Mouse (Mus musculus): ENCODE measurements at regions not wholly inside any gene's neighbourhood (a gene's known extent, or its start where the extent isn't known, plus 50 kb on each side); places are given as distances from the start of the nearest gene placed in this dataset.
A peak's percentile ranks its signal among the peaks of the same experiment; 100 is the strongest.

DNA sequence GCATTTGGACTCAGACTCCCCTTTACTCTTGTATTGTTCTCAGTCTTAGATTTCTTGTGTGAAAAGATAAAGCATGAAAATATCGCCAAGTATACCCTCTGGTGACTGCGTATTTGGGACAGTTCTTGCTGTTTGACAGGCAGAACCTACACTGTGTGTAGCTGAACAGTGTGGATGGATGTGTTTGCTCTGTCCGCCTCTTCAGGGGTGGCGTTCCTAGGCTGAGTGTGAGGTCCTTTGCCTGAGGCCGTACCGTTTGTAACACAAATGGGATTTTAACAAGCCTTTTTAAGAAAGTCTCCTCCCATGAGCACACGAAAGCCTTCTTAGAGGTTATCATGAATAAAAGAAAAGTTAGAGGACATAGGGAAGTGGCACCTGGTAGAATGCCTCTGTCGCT, 153.3 kb upstream of the Dnajc19 start:
- DNase-seq (ENCODE audit: low read depth, low spot score), result no peak

DNA sequence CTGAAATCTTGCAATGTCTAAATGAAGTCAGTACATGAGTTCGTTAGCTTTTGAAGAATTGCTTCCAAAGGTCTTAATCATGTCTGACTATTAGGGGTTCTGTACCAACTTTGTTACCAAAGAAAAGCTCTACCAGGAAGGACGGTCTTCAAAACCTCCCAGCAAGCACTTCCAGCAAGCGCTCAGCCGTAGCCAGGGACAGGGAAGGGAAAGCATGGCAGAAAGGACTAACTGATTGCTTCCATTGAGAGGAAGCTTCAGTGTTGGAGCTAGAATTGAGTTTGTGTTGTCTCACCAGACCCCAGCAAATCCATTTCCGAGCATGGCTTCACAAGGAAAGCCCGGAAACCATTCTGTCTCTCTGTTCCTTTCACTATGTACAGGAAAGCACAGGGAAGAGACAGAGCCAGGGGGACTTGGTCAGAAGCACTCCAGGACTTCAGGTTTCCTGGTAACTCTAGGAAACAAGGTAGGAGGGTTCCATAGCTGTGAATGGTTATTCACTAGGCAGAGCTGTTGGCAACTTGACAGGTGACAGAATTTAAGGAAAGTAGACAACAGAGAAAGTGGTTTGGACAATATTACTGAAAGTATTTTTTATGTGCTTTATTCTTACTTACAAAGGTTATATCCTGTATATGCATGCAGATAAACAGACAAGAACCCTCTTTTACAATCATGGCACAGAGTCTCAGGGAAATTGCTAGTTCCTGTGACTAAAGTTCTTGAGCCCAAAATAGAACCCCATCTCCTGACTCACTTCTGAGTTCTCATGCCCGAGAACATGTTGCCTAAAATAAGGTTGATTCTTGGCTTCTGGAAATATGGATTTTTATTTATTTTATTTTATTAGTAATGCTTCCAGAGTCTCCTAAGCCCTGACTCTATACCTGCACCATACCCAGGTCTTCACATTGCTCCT, 151.5 kb upstream of the Dnajc19 start:
- DNase-seq (ENCODE audit: low read depth, low spot score), result peak; percentile 84

DNA sequence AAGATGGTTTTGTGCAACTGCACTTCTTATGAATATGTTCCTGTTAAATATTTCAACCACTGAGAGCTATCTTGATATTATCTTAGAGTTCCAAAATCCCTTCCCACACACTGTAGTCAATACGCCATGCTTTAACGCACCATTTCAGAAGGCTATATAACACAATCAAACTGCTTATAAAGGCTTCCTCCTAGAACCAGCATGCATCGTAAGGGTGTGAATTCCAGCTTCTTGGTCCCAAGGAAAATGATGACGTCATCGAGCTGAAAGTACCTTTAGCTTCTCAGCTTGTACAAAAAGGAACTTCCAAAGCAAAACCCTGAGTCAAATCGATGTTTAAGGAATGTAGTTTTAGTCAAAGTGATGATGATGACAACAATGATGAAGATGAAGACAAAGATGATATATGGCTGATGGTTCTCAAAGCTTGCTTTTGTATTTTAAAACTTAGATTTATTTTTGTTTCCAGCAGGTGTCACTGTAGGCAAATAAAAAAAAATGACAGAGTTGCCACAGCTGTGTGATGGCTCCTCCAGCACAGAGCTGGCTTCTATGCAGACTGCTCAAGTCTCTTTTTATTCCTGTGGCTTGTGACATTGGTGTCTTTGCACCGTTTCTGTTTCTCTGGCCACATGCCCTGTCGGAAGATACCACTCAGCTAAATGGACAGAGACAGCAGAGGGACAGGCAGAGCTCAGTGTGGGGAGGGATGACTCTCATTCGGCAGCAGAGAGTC, 150.6 kb upstream of the Dnajc19 start:
- DNase-seq (ENCODE audit: low read depth, low spot score), result peak; percentile 74

DNA sequence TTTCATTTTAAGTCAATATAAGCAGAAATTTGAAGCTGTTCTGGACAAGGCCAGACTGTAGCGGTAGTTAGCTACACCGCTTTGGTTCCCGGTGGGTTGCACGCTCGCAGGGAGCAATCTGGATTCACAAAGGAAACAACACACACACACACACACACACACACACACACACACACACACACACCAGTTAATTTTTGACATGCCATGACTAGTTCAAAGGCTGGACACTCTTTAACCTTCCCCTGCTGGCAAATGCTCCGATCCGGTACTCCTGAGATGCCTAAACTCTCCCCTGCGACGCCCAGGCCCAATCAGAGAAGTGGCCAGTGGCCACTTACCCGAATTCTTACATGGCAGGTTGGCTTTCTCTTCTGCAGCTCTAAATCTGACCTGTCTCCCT, 141.2 kb upstream of the Dnajc19 start:
- no peak for DNase-seq (ENCODE audit: low read depth, low spot score)

DNA sequence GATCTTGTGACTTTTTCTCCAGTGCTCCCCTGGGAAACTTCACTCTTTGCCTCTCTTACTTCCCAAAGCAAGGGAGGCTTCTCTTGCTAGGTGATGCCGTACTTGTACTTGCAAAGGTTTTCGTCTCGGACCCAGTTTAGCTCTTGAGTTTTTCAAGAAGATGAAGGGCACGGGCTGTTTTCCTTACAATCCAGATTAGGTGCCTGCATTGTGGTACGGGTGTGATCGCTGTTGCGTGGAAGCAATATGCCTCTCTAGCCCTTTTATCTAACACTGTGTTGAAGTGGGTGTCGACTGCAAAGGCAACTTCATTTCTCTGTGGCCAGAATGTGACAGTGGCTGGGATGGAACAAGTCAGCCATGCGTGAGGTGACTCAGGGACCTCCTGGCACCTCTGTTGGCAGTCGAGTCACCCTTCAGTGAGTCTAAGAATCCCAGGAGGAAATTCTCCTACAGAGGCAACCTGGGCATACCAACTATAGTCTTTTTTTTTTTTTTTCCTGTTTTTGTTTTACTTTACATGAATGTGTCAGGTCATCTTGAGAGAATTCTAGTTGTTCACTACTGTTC, 138.7 kb upstream of the Dnajc19 start:
- DNase-seq (ENCODE audit: low read depth, low spot score), result no peak

DNA sequence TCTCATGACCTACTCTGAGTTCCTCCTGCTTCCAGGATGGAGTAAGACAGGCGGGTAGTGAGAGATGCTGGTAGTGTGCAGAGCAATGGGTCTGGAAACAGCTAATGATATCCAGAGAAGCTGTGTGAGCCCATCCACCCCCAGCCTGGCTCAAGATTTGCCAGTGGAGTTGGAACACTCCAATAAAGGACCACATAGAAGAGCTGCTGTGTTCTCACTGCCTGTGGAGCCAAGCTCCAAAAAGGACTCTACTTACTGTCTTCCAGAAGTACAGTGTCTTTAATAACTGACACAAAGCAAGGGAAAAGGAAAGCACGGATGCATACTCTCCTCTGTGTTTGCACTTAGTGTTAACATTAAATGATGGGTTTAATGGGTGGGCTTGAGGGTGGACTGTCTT, 138.0 kb upstream of the Dnajc19 start:
- no peak for DNase-seq (ENCODE audit: low read depth, low spot score)

DNA sequence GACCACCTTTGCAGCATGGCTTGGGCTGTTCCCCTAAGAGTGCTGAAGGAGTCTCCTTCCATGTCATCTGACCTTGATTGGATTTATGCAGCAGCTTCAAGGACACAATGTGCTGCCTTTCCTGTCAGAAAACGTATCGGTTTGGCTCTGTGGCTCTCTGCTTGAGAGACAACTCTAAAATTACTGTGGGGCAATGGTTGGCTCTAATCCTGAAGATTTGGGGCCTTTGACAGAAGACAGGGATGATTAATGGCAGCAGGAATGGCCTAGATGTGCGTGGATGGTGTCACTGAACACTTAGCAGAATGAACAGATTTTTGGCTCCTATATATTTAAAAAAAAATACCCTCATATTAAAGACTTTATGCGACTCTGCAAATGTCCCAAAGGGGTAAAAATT, 136.8 kb upstream of the Dnajc19 start:
- no peak for DNase-seq (ENCODE audit: low read depth, low spot score)

DNA sequence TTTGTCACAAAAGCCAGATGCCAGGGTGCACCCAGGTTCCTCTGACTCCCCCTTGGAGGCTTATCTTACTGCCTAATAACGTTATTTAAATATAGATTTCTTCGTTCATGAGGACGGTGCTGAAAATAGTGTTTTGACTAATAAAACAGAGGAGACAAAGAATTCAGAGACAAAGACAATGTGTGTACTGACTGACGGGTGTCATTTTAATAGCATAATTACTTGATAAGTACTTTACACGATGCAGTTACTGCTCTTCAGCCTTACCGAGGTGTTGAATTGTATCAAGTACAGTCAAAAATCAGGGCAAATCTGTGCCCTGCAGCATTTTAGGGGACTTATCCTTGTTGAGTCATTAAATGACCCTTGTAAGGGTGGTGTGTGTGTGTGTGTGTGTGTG, 133.1 kb upstream of the Dnajc19 start:
- DNase-seq (ENCODE audit: low read depth, low spot score), result no peak

DNA sequence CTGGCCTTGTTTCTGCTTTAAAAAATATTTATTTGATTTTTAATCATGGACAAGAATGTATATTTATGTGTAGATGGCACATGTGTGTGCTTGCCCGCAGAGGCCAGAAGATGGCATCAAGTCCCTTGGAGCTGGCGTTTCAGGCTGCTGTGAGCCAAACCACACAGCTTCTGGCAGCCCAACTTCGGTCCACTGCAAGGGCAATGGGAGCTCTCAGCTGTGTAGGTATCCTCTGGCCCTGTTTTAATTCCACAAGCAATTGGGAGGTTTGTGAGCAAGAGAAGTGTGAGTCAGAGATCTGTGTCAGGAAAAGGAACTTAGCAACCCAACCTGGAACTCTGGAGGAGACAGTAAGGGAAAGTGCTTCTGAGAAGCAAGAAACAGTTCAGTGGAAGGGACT, 125.3 kb upstream of the Dnajc19 start:
- DNase-seq (ENCODE audit: low read depth, low spot score), result no peak

DNA sequence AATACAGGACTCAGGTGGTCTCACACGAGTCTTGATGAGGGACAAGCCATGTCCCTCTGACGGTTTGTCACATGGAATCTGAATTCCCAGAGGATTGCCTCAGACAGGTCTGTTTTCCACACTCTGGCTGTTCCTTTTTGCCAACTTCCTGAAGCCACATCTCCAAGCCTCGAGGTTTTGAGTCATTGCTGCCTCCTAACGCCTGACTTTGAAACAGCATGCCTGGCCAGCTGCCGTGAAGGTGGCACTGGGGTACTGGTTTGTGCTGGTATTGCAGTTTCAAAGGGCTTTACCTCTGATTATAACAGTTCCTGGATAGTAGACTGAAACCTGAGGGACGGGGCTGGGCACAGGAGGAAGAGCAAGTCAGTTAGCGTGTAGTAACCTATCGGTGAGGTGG, 117.1 kb upstream of the Dnajc19 start:
- DNase-seq (ENCODE audit: low read depth, low spot score), result peak; percentile 77

DNA sequence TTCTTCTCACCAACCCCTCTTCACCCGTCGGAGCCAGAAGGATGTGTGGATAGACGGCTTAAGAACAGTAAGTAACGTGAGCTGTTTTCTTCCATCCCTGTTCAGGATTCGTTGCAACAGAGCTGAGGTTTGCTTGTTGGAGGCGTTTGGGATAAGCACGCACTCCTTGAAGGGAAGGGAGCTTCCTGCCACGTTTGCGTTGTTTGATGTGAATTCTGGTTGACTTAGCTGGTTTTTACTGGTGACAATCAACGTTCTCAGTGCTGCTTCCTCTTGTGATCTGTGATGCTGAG, 116.0 kb upstream of the Dnajc19 start:
- no peak for DNase-seq (ENCODE audit: low read depth, low spot score)

DNA sequence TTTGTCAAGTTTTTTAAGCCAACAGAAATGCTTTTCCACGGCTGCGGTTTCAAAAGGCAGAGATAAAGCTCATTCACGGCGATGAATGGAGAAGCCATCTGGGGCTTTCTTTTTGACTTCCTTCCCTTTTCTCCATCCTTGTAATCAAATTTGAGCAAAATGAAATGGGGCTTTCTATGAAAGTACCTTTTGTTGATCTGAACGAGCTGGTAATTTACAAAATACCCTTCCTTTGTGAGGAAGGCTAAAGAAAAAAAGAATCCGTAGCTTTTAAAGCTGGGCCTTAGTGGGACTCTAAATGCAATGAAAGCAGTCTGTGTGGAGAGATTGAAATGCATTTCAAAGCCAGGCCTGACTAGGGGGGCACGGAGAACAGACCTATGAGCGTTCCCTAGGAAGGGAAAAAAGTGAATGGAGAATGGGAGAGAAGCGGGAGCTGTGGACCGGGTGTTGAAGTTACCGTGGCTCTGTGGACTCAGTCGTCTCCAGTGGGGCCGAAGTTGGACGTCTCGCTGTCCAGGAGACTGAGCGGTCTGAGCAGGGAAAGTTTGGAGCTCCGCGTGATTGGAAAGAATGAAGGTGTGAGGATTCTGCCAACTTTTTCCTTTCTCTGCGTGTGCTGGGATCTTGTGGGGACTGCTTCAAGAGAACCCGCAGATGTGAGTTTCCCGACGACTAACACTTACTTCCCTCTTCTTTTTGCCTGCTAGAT, 115.5 kb upstream of the Dnajc19 start:
- peak; percentile 15 for DNase-seq (ENCODE audit: low read depth, low spot score)

DNA sequence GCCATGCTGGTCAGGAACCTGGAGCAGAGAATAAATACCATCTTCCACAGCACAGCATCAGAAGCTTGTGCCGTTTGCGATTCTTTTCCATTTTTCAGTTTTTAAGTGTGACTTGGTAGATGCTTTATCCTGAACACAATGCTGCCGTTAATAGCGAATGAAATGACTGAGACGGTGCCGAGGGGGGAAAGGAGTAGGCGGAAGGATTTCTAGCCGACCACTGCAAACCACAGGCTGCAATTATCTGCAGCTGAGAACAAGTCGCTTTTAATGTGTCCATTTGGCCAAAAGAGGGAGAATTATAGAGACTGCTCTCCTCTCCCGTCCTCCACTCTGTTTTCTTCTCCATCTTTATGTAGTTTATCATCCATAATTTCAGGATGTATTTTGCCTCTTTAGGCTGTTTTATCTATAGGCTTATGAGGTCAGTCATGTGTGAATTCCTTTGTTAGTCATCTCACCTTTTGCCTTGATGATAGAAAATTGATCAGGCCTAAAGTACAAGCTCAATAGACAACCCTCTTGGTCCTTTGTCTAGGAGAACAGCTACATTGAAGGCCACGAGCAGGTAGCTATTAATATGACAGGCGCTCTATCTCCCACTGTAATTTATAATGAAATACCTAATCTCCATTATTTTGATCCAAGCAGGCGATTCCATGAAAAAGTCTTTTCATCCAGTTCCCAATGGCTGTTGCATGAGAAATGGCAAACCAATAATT, 114.8 kb upstream of the Dnajc19 start:
- peak; percentile 26 for DNase-seq (ENCODE audit: low read depth, low spot score)

DNA sequence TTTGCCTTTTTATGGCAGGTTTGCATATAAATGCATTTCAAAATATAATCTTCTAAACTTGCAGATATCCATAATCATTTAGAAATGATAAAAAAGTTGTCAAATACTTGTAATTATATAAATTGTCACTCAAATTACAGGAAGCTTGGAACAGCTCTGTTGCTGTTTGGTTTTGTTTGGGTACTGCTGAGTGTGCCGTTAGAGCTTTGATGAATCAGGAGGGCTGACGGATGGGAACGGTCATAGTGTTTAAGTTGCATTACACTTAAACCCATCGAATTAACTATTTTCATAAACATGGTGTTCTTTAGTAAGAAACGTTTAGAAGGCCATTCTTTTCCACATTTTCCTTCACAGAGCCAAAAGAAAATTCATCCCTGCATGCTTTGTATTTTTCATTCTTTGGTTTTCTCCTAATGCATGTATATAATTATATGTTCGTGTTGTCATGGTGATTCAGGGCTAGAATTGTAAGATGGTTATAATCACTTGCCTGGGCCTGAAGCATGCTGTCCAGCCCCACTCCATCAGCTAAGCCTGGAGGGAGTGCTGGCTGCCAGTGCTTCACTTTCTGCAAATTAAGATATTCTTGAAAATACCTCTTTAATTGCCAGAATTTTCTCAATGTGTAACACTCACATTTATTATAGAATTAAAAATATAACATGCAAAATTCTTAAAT, 92.4 kb upstream of the Dnajc19 start:
- peak; percentile 7 for DNase-seq (ENCODE audit: low read depth, low spot score)

DNA sequence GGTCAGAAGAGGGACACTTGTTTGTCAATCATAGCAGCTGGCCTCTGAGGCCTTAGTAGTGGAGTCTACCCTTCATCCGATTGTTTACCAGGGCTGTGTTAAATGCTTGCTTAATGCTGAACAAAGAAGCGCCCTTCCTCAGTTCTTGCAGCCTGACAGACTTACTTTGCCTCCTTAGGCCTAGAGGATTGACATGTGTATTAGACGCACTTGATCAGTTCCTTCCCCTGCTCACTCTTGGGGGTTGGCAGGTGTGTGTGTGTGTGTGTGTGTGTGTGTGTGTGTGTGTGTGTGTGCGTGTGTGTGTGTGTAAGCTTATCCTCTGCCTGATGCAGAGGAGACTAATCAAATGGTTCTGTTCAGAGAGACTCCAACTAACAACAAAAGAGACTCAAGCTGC, 91.8 kb upstream of the Dnajc19 start:
- no peak for DNase-seq (ENCODE audit: low read depth, low spot score)

DNA sequence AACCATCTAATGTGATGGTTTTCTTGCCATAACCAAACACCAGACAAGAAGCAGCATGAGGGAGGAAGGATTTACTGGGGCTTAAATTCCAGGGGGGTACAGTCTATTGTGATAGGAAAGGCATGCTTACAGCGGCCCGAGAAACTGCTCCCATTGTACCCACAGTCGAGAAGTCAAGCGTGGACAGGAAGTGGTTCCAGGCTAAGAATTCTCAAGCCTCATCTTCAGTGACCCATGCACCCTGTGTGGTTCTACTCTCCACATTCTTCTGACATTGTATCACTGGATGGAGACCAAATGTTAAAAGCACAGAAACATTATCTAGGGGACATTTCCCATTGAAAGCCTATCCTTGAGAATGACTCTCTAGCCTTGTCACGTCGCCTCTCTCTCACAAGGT, 90.8 kb upstream of the Dnajc19 start:
- no peak for DNase-seq (ENCODE audit: low read depth, low spot score)

DNA sequence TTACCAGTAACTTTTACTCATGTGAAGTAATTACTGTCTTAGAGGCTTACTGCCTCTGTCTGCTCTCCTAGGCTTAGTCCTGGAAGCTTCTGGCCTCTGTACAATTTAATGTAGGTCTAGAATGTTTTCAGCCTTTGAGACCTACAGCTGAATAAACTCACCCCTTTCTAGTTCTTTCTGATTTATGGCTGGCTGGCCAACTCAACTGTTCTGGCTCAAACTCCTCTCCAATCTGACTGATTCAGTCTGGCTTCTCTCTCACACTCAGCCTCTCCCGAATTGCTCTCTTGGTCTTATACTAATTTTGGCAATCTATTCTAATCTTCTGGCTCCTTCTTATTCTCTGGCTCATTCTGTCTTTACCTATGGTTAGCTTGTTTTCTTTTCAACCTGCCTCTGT, 87.0 kb upstream of the Dnajc19 start:
- no peak for DNase-seq (ENCODE audit: low read depth, low spot score)

DNA sequence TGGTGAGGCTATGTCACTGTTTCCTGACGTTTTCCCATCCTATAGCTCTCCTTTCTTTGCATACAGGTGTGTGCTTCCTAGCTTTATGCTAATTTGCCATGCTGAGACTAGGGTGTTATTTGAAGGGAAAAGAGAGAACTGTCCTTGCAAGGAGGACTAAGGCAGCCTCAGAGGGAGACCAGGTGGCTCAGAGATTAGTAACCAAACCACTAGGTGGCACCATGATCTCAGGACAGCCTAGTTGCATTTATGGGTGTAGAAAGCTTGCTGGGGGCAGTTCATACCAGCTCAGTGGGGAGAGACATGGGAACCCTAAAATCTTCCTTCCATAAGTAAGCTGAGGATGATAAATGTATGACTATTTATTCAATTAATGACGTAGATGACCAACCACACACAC, 68.9 kb upstream of the Dnajc19 start:
- DNase-seq (ENCODE audit: low read depth, low spot score), result peak; percentile 36

DNA sequence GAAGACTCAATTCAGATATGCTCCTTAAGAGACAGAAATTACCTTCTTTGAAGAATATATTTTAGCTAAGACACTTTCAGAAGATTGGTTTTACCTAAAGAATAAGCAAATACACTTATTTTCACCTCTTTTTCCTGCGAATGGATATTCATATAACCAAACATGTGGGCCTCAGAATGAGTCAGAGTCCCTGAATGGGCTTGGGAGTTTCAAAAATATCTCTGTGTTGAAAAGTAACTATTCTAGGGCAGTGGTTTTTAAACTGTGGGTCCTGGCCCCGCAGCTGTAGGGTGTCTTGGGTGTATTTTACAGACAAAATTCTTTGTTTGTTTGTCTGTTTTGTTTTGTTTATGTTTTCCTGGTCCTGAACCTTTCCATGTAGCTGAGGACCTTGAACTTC, 62.5 kb upstream of the Dnajc19 start:
- DNase-seq (ENCODE audit: low read depth, low spot score), result peak; percentile 48

DNA sequence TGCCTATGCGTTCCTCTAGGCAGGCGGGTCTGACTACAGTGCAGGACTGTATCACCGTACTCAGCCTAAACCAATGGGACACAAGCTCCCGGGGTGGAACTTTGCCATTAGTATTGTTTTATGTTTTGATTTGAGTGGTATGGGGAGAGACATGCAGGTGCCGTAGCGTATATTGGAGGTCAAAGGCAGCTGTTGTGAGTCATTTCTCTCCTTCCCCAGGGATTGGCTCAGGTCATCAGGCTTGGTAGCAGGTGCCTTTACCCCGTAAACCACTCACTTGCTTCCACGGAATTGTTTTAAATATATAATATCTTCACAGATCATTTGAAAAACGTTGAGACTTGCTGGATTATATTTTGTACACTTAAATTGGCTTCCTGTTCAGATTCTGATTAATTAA, 58.1 kb upstream of the Dnajc19 start:
- no peak for DNase-seq (ENCODE audit: low read depth, low spot score)

DNA sequence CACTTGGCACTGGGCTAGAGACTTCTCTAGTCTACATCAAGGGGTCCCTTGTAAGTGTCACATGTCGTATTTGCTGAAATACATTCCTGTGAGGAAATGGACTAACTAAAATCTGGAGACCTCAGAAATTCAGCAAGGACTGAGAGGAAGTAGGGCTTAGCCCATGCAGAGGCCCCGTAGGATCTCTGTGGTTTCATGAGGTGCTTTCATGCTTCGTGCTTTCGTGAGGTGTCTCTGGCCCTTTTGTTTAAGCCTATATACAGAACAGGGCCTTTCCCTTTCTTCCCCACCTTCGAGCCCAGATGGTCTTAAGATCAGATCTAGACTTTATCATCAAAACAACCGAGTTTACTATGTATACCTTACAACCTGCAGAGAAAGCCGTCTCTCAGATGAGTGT, 56.9 kb upstream of the Dnajc19 start:
- no peak for DNase-seq (ENCODE audit: low read depth, low spot score)
